Mouse (Mus musculus) liver, adult (tissue): ENCODE data around the gene Megf11.

Source experiments
- GATA4 ChIP-seq: IDR thresholded peaks from 2 replicates; pipeline ENCODE4 v1.6.1; 2014; ENCODE audit warnings: mild to moderate bottlenecking, low read length; ENCODE audit not compliant: insufficient replicate concordance

Gene Megf11

GRCm38 (mm10) chr9:64519921-64520746, 134.7 kb downstream of the Megf11 start:
- no peak for TF ChIP-seq GATA4

DNA sequence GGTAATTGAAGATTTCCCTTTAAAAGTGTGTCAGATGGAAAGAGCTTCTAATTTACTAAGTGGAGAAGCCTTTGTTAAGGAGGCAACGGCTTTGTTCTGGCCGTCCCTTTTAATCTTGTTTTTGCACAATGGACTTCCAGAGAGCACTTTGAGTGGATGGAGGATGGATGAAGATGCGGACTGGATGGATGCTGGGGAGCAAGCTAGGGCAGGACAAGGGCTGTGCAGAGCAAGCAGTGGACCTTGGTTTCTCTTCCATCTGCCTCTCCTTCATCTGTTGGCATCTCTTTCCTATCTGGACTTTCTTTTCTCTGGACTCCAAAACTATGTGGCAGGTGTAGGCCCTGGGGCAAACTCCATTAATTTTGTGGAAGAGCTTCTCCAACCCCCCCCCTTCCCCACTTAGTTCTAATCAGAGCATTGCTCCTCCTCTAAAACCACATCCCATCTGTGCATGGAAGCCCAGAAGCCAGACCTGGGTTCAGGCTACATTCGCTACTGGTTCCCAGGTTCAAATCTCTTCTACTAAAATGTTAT, 135.4 kb downstream of the Megf11 start:
- TF ChIP-seq GATA4: no peak

DNA sequence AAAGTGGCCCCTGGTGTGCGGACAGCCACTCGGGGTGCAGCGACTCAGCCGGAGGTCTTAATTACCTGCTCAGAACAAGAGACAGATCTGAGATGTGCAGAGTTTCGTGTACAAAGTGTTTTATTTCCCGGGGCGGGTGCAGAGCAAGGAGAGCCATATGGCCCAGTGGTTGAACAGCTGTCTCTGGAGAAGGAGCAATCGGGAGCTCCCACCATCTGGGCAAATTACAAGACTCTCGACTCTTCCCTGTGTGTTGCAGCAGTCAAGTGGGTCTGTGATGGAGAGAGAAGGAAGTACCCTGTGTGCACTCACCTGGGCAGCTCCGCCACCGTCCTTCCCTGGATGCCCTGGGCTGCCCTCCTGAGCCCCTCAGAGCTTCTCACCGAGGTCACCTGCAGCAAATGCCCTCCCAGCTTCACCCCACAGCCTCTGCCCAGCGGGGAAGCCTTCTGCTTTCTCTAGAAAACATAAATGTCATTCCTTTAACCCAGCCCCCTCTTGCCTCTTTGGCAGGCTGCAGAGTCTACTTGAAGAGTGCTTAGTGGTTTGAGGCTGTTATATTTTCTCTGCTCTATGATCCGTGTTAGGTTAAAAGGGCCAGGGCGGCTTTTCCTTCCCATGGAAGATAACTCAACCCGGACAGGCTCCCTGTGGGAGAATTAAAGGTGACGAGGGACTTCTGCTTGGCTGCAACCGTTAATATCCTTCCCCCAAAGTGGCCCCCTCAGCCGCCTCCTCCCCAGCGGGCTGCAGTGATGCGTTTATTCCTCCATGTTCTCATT, 138.0 kb downstream of the Megf11 start:
- TF ChIP-seq GATA4: no peak

DNA sequence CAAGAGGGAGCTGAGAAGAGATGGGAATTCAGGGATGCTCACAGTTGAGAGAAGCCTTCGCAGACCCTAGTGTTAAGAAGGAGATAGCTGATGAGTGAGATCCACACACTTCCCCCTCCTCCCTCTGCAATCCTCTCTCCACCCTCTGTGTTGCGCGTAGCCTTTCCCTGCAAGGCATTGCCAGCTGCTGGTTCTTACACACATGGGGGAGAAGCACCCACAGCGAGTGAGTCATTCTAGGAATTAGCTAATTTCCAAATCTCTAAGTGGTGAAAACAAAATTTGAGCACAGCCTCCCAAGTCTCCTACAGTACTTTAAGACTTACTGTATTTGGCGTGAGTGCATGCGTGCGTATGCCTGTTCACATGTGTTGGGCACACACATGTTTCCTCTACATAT, 142.6 kb downstream of the Megf11 start:
- TF ChIP-seq GATA4: no peak

DNA sequence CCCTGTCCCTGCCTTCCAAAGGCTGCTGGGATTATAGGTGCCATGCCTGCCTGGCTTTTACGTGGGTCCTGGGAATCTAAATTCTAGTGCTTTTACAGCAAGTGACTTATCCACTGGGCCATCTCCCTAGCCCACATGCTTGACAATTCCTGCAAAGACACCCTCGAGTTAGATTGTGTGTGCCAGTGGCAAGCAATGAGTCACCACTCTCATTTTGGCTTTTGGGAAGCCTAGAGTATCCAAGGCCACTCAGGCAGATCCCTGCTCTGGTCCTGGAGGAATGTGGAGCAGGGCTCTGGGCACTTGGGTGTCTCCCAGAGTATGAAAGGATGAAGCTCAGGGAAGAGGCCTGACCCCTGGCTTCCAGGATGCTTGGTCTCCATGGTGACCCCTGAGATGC, 143.2 kb downstream of the Megf11 start:
- TF ChIP-seq GATA4: no peak

DNA sequence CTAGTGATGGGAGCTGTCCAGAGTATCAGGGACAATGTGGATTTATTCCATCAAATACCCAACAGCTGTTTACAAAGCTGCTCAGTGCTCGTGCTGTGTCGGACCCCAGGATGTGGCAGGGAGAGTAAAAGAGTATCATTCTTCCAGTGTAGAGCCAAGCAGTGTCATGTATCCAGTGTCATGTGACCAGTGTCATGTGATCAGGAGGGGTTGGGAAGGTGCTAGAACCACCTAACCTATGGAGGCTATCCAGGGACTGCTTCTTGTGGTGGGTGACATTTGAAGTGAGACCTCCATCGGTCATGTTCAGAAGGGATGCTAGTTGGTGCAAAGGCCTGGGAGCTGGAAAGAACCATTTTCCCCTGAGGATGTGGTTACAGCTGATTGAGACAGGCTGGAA, 146.5 kb downstream of the Megf11 start:
- no peak for TF ChIP-seq GATA4

DNA sequence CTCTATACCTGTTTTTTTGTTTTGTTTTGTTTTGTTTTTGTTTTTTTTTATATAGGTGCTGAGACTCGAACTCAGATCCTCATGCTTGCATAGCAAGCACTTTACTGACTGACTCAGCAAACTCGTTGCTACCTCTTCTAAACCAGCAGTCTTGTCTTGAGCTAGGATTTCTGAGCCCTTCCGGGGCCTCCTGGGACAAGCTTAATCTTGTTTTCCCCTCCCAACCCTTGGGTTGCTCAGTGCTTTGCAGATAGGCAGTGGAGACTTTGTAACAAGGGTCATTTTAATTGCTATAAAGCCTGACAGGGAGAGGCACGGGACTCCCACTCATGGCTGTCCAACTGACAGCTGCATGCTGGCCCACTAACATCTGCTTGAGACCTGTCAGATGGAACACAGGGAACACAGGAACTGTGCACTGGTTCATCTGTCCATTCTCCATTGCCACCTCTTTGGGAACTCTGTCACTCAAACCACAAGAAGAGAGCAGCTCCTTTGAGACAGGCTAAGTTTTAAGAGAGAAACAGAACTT, 147.4 kb downstream of the Megf11 start:
- TF ChIP-seq GATA4: no peak

- no peak for TF ChIP-seq GATA4
Measured at GRCm38 (mm10) chr9:64533488-64534119, 148.2 kb downstream of the Megf11 start.

DNA sequence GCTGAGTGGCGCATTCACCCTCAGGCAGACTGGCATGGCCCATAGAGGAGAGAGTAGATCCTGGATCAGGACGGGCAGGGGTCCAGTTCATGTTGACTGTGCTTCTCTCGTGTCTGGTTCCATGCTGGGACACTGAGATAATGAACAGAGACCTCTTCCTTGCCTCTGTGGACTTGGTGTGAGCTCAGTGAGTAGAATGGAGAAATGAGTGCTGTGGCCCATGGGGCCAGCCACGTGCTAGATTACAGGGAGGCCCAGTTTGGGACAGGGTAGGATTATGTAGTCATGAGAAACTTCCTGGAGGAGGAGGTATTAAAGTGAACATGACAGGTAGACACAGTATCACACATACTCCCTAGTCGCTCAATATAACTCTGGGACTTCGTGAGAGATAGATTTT, 148.9 kb downstream of the Megf11 start:
- TF ChIP-seq GATA4: no peak

- no peak for TF ChIP-seq GATA4
Measured at GRCm38 (mm10) chr9:64534856-64535539, 149.6 kb downstream of the Megf11 start.

DNA sequence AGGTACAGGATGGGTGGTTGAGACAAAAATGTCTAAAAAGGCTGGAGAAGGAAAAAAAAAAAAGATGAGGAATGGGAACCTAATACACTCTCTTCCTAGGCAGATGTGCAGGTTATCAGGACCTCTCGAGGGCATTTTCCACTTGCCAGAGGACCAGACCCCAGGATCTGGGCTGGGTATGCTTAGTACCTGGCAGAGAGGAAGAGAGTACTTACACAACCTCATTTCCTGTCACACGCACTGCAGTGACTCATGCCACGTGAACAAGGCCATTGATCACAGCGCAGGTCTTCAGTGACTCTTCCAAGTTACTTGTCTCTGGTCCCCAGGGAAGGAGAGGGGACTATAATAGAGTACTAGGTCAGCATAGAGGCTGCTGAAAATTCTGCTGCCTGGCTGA, 152.4 kb downstream of the Megf11 start:
- TF ChIP-seq GATA4: no peak

- no peak for TF ChIP-seq GATA4
Measured at GRCm38 (mm10) chr9:64542246-64542645, 156.8 kb downstream of the Megf11 start.

DNA sequence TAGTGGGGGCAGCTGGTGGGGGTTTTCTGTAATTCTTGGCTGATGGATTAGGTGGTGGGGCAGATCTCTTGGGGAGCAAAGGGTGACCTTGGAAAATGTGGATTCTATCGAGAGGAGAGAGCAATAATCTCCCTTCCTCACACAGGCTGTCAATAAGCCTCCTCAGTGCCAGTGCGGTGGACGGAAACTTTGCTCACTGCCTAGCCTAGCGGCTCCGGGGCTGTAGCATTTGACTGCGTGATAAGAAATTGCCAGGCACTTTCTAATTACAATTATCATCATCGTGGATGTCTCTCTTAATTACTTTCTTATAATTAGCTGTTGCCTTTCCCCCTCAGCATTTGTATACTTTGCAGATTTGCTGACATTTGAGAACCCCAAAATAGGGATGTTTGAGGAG, 157.7 kb downstream of the Megf11 start:
- no peak for TF ChIP-seq GATA4

DNA sequence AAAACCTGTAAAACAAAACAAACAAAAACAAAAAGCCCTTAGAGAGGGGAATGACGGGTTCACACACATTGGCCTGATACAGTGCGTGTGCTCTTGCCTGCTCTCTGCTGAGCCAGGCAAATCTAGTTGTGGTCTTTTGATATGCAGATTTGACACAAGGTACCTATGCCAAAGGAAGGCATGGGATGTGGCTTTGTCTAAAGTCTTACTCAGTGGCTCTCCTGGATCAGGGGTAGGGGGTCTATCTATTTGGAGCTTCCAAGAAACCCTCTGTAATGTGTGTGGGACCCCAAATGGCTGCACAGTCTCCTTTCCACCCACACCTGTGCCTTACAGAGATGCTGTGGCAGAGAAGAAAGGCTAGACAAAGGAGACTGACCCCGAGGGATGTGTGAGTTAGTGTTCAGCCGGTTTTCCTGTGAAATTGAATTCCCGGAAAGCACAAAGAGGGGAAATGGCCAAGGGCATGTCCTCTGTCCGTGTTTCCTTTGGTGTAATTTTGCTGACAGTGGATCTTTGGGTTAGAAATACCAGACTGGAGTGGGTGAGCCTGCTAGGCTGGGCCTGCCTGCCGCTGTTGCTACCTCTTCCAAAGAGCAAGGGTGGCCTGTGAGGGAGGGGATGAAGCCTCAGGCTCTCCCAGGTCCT, 161.0 kb downstream of the Megf11 start:
- peak; percentile 51; the same call in 1 of the 2 replicates for TF ChIP-seq GATA4
